Mouse (Mus musculus) thymus, adult 2 months (tissue): ENCODE measurements around the gene Schip1.

Source experiments
- CTCF ChIP-seq: fragments of 200-500 bp; IDR thresholded peaks from 2 replicates; pipeline ENCODE4 v1.5.1; 2012; ENCODE audit warnings: mild to moderate bottlenecking, control low read depth, low read length, moderate library complexity, borderline replicate concordance; ENCODE audit not compliant: control insufficient read depth, poor library complexity, insufficient read depth; ENCODE audit errors: extremely low read depth
- POLR2A ChIP-seq: fragments of 200-500 bp; IDR thresholded peaks from 2 replicates; pipeline ENCODE4 v1.6.1; 2012; ENCODE audit warnings: mild to moderate bottlenecking, low read length, control low read depth, moderate library complexity; ENCODE audit not compliant: control insufficient read depth, poor library complexity, insufficient read depth; ENCODE audit errors: extremely low read depth

DNA sequence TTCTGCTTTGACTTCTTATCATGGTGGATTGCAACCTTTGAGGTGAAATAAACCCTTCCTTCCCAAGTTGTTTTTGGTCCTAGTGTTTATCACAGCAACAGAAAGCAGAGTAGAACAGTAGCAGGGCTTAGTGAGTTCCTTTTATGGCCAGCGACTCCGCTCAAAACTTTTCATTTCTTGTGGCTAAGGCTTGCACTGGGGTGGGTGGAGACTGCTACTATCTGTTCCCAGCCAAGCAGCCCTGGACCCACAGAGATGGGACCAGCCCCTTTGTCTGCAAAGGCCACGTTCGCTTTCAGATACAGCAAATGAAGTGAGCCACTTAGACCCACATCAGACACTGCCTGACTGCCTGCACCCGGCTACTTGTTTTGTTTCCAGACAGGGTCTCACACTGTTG lies 446.3 kb downstream of the Schip1 start:
- TF ChIP-seq POLR2A (no peak), CTCF (no peak)
